Mouse (Mus musculus) liver, embryonic 18 days (tissue): ENCODE measurements around the gene Vmn1r157. TPM values are rescaled to one million over a fixed set of nuclear protein-coding genes. Genes with fewer than 3 reads are reported as not detected.

Experiments used
- polyA plus RNA-seq: library from polyadenylated mRNA; depleted of rRNA; stranded (reverse); fragments of >200 nt; gene quantifications from 2 replicates; pipeline ENCODE4 v1.2.3, GENCODE M21; 2012; rRNA removed

Vmn1r157 gene
- polyA plus RNA-seq: not detected in 2 replicates

GRCm38 (mm10) chr7:22761397-22761796 lies at the start of gene Vmn1r157:
Gene Vmn1r157 (plus strand): TSS chr7:22761697.

GRCm38 (mm10) chr7:22719610-22720009 lies 41.9 kb upstream of the Vmn1r157 start, which contains the start of gene Gm4567:
Gene Gm4567 (minus strand): TSS chr7:22719710.

GRCm38 (mm10) chr7:22790682-22791081 lies 29.2 kb downstream of the Vmn1r157 start, which contains the start of gene Vmn1r158:
Gene Vmn1r158 (minus strand): TSS chr7:22790782.

Other genes with a start within 250 kb of the Vmn1r157 start
- gene Vmn1r152, start 238.7 kb upstream of the Vmn1r157 start, polyA plus RNA-seq: not detected in 2 replicates
- gene Gm8677, start 226.8 kb upstream of the Vmn1r157 start, polyA plus RNA-seq: not detected in 2 replicates
- not detected in 2 replicates for gene Gm4201, start 196.4 kb upstream of the Vmn1r157 start, polyA plus RNA-seq
- not detected in 2 replicates for gene Gm4565, start 173.6 kb upstream of the Vmn1r157 start, polyA plus RNA-seq
- gene Vmn1r155, start 103.7 kb upstream of the Vmn1r157 start, polyA plus RNA-seq: not detected in 2 replicates
- gene Gm8693, start 69.4 kb upstream of the Vmn1r157 start, polyA plus RNA-seq: not detected in 2 replicates
- not detected in 2 replicates for gene Gm4567, start 42.0 kb upstream of the Vmn1r157 start, polyA plus RNA-seq
- gene Vmn1r158, start 29.1 kb downstream of the Vmn1r157 start, polyA plus RNA-seq: not detected in 2 replicates
- gene Vmn1r159, start 81.9 kb downstream of the Vmn1r157 start, polyA plus RNA-seq: not detected in 2 replicates
- not detected in 2 replicates for gene Vmn1r160, start 109.5 kb downstream of the Vmn1r157 start, polyA plus RNA-seq
- not detected in 2 replicates for gene Gm4214, start 223.0 kb downstream of the Vmn1r157 start, polyA plus RNA-seq